Mouse (Mus musculus): ENCODE data around the gene Sars2. TPM values are rescaled to one million over a fixed set of nuclear protein-coding genes. Genes with fewer than 3 reads are reported as not detected.

Gene Sars2
- polyA plus RNA-seq, 1 experiment, result 5.2 TPM

- no peak within 1 kb of the TSS for H3K4me3 ChIP-seq (ENCODE audit: insufficient read depth, low read length)
Observed at GRCm38 (mm10) chr7:28756079-28756478, 14.3 kb downstream of the Sars2 start, which contains the start of gene Ccer2. Gene Ccer2 (plus strand): TSS chr7:28756174.

GRCm38 (mm10) chr7:28758623-28759022 is 16.8 kb downstream of the Sars2 start:
- no peak for TF ChIP-seq CTCF (IDR thresholded peaks at IDR 0.05; ENCODE audit: borderline replicate concordance, insufficient read depth, low read length)
- TF ChIP-seq POLR2A (IDR thresholded peaks at IDR 0.05; ENCODE audit: low read depth, low read length), result no peak
- Histone ChIP-seq H3K27ac (ENCODE audit: insufficient read depth, low read length) (no peak overlapping the region), H3K4me3 (ENCODE audit: insufficient read depth, low read length) (no peak overlapping the region), H3K4me1 (ENCODE audit: control insufficient read depth, insufficient read depth, low read length) (no peaks in the 10 kb centered on the region)

More at GRCm38 (mm10) chr7:28756079-28756478, 14.3 kb downstream of the Sars2 start, which contains the start of gene Ccer2:
- no peaks in the 10 kb centered on the region for H3K4me1 ChIP-seq (ENCODE audit: control insufficient read depth, insufficient read depth, low read length)
- TF ChIP-seq POLR2A (IDR thresholded peaks at IDR 0.05; ENCODE audit: low read depth, low read length), result no peak
- no peak for TF ChIP-seq CTCF (IDR thresholded peaks at IDR 0.05; ENCODE audit: borderline replicate concordance, insufficient read depth, low read length)
- H3K27ac ChIP-seq (ENCODE audit: insufficient read depth, low read length), result no peak within 1 kb of the TSS

- TF ChIP-seq POLR2A (IDR thresholded peaks at IDR 0.05; ENCODE audit: low read depth, low read length), result no peak
- no peak for TF ChIP-seq CTCF (IDR thresholded peaks at IDR 0.05; ENCODE audit: borderline replicate concordance, insufficient read depth, low read length)
- H3K4me1 ChIP-seq (ENCODE audit: control insufficient read depth, insufficient read depth, low read length), result peaks cover 3% of the 10 kb centered on the region; the same call in 1 of the 2 replicates
Observed at GRCm38 (mm10) chr7:28761907-28762306, 20.1 kb downstream of the Sars2 start.

GRCm38 (mm10) chr7:28765211-28765610 is 23.4 kb downstream of the Sars2 start:
- TF ChIP-seq POLR2A (IDR thresholded peaks at IDR 0.05; ENCODE audit: low read depth, low read length), result no peak
- no peak for TF ChIP-seq CTCF (IDR thresholded peaks at IDR 0.05; ENCODE audit: borderline replicate concordance, insufficient read depth, low read length)
- H3K4me3 ChIP-seq (ENCODE audit: insufficient read depth, low read length), result peak overlapping the region; percentile 94
- peaks cover 10% of the 10 kb centered on the region; the same call in 1 of the 2 replicates for H3K4me1 ChIP-seq (ENCODE audit: control insufficient read depth, insufficient read depth, low read length)
- no peak overlapping the region for H3K27ac ChIP-seq (ENCODE audit: insufficient read depth, low read length)

More at GRCm38 (mm10) chr7:28761907-28762306, 20.1 kb downstream of the Sars2 start:
- Histone ChIP-seq H3K4me3 (ENCODE audit: insufficient read depth, low read length) (no peak overlapping the region), H3K27ac (ENCODE audit: insufficient read depth, low read length) (no peak overlapping the region)

DNA sequence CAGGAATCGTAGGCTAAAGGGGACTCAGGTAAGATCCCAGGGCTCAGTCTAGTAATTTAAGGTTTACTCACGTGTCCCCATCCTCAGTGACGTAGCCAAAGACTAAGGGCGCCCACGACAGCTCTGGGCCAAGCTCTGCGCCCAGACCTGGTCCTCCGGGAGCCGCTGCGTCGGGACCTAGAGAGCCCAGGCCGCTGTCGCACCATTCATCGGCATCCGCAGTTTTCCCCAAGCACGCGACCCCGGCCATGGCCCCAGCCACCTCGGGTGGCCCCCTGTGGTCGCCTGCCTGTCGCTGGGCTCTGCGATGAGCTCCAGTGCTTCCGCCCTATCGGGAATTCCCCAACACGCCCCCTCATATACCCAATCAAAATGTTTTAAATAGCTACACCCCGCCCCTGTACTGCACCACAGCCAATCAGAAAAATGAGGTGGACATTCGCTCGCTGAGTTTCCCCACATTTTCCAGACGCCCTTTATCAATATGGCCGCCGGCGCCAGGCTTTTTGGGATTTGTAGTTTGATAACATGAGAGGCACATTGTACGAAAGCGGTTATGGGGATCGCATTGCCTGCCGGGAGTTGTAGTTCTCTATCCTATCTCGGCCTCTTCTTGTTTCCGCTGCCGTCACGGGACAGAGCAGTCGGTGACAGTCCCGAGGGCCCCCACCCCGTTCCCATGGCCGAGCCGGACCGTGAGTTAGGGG is 24.5 kb downstream of the Sars2 start, which contains the start of gene Sirt2:
TSS of gene Sirt2 (plus strand) at position 563 of the 707 bp plus-strand sequence.
- Histone ChIP-seq H3K27ac (ENCODE audit: insufficient read depth, low read length) (no peak within 1 kb of the TSS), H3K4me3 (ENCODE audit: insufficient read depth, low read length) (peak within 1 kb of the TSS; percentile 94), H3K4me1 (ENCODE audit: control insufficient read depth, insufficient read depth, low read length) (peaks cover 10% of the 10 kb centered on the region; the same call in 1 of the 2 replicates)
- TF ChIP-seq POLR2A (IDR thresholded peaks at IDR 0.05; ENCODE audit: low read depth, low read length) (peak; percentile 50), CTCF (IDR thresholded peaks at IDR 0.05; ENCODE audit: borderline replicate concordance, insufficient read depth, low read length) (no peak)

DNA sequence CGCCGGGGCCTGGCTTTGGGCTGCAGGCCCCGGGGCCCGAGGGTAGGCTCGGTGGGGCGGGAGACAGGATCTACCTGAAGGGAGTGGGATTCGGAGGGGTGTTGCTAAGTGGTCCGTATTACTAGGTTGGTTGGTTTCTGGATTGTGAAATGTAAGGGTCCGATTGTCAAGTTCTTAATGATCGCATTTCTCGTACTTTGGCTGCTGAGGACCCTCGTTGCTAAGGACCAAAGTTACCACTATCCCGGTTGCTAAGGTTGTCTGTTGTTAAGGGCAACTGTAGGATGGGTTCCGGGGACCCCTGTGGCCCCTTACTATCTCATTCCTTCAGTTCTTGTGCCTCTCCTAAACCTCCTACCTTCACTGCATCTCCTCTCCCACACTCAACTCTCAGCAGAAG is 25.1 kb downstream of the Sars2 start:
- peaks cover 10% of the 10 kb centered on the region; the same call in 1 of the 2 replicates for H3K4me1 ChIP-seq (ENCODE audit: control insufficient read depth, insufficient read depth, low read length)
- TF ChIP-seq CTCF (IDR thresholded peaks at IDR 0.05; ENCODE audit: borderline replicate concordance, insufficient read depth, low read length) (no peak), POLR2A (IDR thresholded peaks at IDR 0.05; ENCODE audit: low read depth, low read length) (no peak)
- no peak overlapping the region for H3K27ac ChIP-seq (ENCODE audit: insufficient read depth, low read length)
- H3K4me3 ChIP-seq (ENCODE audit: insufficient read depth, low read length), result peak overlapping the region; percentile 86

GRCm38 (mm10) chr7:28767462-28767965 is 25.7 kb downstream of the Sars2 start, which contains the start of gene Nfkbib:
Gene Nfkbib (minus strand): TSS chr7:28767512.
- no peak within 1 kb of the TSS for H3K27ac ChIP-seq (ENCODE audit: insufficient read depth, low read length)

DNA sequence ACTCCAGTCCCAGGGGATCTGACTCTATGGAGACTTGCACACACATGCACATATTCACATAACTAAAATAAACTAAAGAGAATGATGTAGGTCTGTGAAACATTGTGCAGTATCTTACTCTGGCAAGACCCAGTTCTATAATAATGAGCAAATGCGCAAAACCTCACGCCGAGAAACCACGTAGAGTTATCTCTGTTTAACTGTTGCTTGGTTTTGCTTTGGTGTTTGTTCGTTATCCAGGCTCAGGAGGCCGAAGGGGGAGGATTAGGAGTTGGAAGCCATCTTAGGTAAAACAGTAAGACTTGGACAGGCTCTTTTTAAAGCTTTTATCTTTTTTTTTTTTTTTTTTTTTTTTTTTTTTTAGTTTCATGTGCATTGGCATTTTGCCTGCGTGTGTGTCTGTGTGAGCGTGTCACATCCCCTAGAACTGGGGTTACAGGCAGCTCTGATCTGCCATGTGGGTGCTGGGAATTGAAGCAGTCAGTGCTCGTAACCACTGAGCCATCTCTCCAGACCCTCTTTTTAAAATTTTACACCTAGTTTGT is 27.7 kb downstream of the Sars2 start:
- Histone ChIP-seq H3K4me1 (ENCODE audit: control insufficient read depth, insufficient read depth, low read length) (peaks cover 10% of the 10 kb centered on the region; the same call in 1 of the 2 replicates), H3K4me3 (ENCODE audit: insufficient read depth, low read length) (no peak overlapping the region), H3K27ac (ENCODE audit: insufficient read depth, low read length) (no peak overlapping the region)
- TF ChIP-seq CTCF (IDR thresholded peaks at IDR 0.05; ENCODE audit: borderline replicate concordance, insufficient read depth, low read length) (no peak), POLR2A (IDR thresholded peaks at IDR 0.05; ENCODE audit: low read depth, low read length) (no peak)

More at GRCm38 (mm10) chr7:28767462-28767965, 25.7 kb downstream of the Sars2 start, which contains the start of gene Nfkbib:
- H3K4me1 ChIP-seq (ENCODE audit: control insufficient read depth, insufficient read depth, low read length), result peaks cover 10% of the 10 kb centered on the region; the same call in 1 of the 2 replicates
- no peak for TF ChIP-seq CTCF (IDR thresholded peaks at IDR 0.05; ENCODE audit: borderline replicate concordance, insufficient read depth, low read length)
- peak within 1 kb of the TSS; percentile 94 for H3K4me3 ChIP-seq (ENCODE audit: insufficient read depth, low read length)

GRCm38 (mm10) chr7:28770309-28770708 is 28.5 kb downstream of the Sars2 start:
- TF ChIP-seq POLR2A (IDR thresholded peaks at IDR 0.05; ENCODE audit: low read depth, low read length) (no peak), CTCF (IDR thresholded peaks at IDR 0.05; ENCODE audit: borderline replicate concordance, insufficient read depth, low read length) (no peak)
- Histone ChIP-seq H3K4me3 (ENCODE audit: insufficient read depth, low read length) (no peak overlapping the region), H3K4me1 (ENCODE audit: control insufficient read depth, insufficient read depth, low read length) (peaks cover 8% of the 10 kb centered on the region; the same call in 1 of the 2 replicates), H3K27ac (ENCODE audit: insufficient read depth, low read length) (no peak overlapping the region)
